Mouse (Mus musculus) regulatory T cell (primary cell): ENCODE results near the gene Ube2cbp.

ENCODE experiments used
- in situ Hi-C: fragments of 300-600 bp; cut with MboI, MseI; formaldehyde crosslinking; loops from one replicate; pipeline ENCODE4 v1.15.1; 2025; ENCODE audit warnings: high pct_unique_total_duplicates

Gene Ube2cbp

GRCm38 (mm10) chr9:86435510-86435909, 29.2 kb downstream of the Ube2cbp start:
- in situ Hi-C loops: loop anchor here (25.0 kb wide), 1 partner anchor 298 kb away; no protein-coding TSS in a partner anchor

- in situ Hi-C loops: no loop called here
Measured at GRCm38 (mm10) chr9:86423331-86423730, 41.4 kb downstream of the Ube2cbp start.

GRCm38 (mm10) chr9:86419366-86419765, 45.4 kb downstream of the Ube2cbp start:
- in situ Hi-C loops: no loop called here

GRCm38 (mm10) chr9:86417971-86418370, 46.8 kb downstream of the Ube2cbp start:
- in situ Hi-C loops: no loop called here

GRCm38 (mm10) chr9:86395785-86396184, 69.0 kb downstream of the Ube2cbp start:
- in situ Hi-C loops: no loop called here

- in situ Hi-C loops: no loop called here
Measured at GRCm38 (mm10) chr9:86395012-86395411, 69.7 kb downstream of the Ube2cbp start.

GRCm38 (mm10) chr9:86393586-86394272, 71.0 kb downstream of the Ube2cbp start:
- in situ Hi-C loops: no loop called here

GRCm38 (mm10) chr9:86391467-86391866, 73.3 kb downstream of the Ube2cbp start:
- in situ Hi-C loops: no loop called here

GRCm38 (mm10) chr9:86390713-86391112, 74.0 kb downstream of the Ube2cbp start:
- in situ Hi-C loops: no loop called here

- in situ Hi-C loops: no loop called here
Measured at GRCm38 (mm10) chr9:86388538-86388937, 76.2 kb downstream of the Ube2cbp start.

GRCm38 (mm10) chr9:86376923-86377322, 87.8 kb downstream of the Ube2cbp start:
- in situ Hi-C loops: no loop called here

- in situ Hi-C loops: no loop called here
Measured at GRCm38 (mm10) chr9:86372783-86373567, 91.8 kb downstream of the Ube2cbp start.

- in situ Hi-C loops: no loop called here
Measured at GRCm38 (mm10) chr9:86369208-86369607, 95.5 kb downstream of the Ube2cbp start.

- in situ Hi-C loops: no loop called here
Measured at GRCm38 (mm10) chr9:86360536-86360935, 104.2 kb downstream of the Ube2cbp start.

GRCm38 (mm10) chr9:86355851-86356250, 108.9 kb downstream of the Ube2cbp start:
- in situ Hi-C loops: no loop called here

GRCm38 (mm10) chr9:86351491-86351890, 113.3 kb downstream of the Ube2cbp start:
- in situ Hi-C loops: no loop called here

- in situ Hi-C loops: no loop called here
Measured at GRCm38 (mm10) chr9:86336792-86337191, 128.0 kb downstream of the Ube2cbp start.

- in situ Hi-C loops: no loop called here
Measured at GRCm38 (mm10) chr9:86336361-86336760, 128.4 kb downstream of the Ube2cbp start.

GRCm38 (mm10) chr9:86335588-86335987, 129.2 kb downstream of the Ube2cbp start:
- in situ Hi-C loops: no loop called here

- in situ Hi-C loops: no loop called here
Measured at GRCm38 (mm10) chr9:86334357-86334756, 130.4 kb downstream of the Ube2cbp start.

- in situ Hi-C loops: no loop called here
Measured at GRCm38 (mm10) chr9:86330591-86330990, 134.2 kb downstream of the Ube2cbp start.

GRCm38 (mm10) chr9:86328270-86328669, 136.5 kb downstream of the Ube2cbp start:
- in situ Hi-C loops: no loop called here

GRCm38 (mm10) chr9:86327341-86327740, 137.4 kb downstream of the Ube2cbp start:
- in situ Hi-C loops: no loop called here
